Mouse (Mus musculus): ENCODE results near the gene Pitpnm1.

- TF ChIP-seq SMC3 (IDR thresholded peaks at IDR 0.05; ENCODE audit: low read depth, low read length) (peak; percentile 97), CTCF (conservative IDR thresholded peaks at IDR 0.05 in 1 of 2, IDR thresholded peaks at IDR 0.05 in 1 of 2; ENCODE audit: low read depth in 2 of 2, low read length in 2 of 2) (peak; percentile 64 to 97), POLR2A (IDR thresholded peaks at IDR 0.05; ENCODE audit: low read depth, low read length) (0 out of 2 replicates have a peak, but pooled peaks have one; percentile 28)
Observed at GRCm38 (mm10) chr19:4099056-4099455, 742 bp upstream of the Pitpnm1 start.
